Mouse (Mus musculus): ENCODE measurements at regions not wholly inside any gene's neighbourhood (a gene's known extent, or its start where the extent isn't known, plus 50 kb on each side); places are given as distances from the start of the nearest gene placed in this dataset.

- no peak overlapping the region for H3K4me3 ChIP-seq (ENCODE audit: insufficient read depth, low read depth, low read length)
- no peaks in the 10 kb centered on the region for H3K4me1 ChIP-seq (ENCODE audit: control insufficient read depth, insufficient read depth, low read length)
- TF ChIP-seq CTCF (IDR thresholded peaks at IDR 0.05; ENCODE audit: insufficient read depth, low read depth, low read length): no peak
- TF ChIP-seq POLR2A (IDR thresholded peaks at IDR 0.05; ENCODE audit: insufficient read depth, low read depth, low read length): no peak
- WGBS: 85% methylated on average over 1 of the region's 1 CpGs
- H3K27ac ChIP-seq (ENCODE audit: insufficient read depth, low read depth, low read length): no peak overlapping the region
Measured at GRCm38 (mm10) chr8:60728339-60728738, 95.7 kb downstream of the Mfap3l start.

GRCm38 (mm10) chr8:60732545-60732944, 99.9 kb downstream of the Mfap3l start:
- WGBS: 96% methylated on average over 2 of the region's 2 CpGs
- no peak overlapping the region for H3K27ac ChIP-seq (ENCODE audit: insufficient read depth, low read depth, low read length)

GRCm38 (mm10) chr8:60735961-60736360, 103.3 kb downstream of the Mfap3l start:
- no peak overlapping the region for H3K4me3 ChIP-seq (ENCODE audit: insufficient read depth, low read depth, low read length)

More at GRCm38 (mm10) chr8:60732545-60732944, 99.9 kb downstream of the Mfap3l start:
- no peak for TF ChIP-seq CTCF (IDR thresholded peaks at IDR 0.05; ENCODE audit: insufficient read depth, low read depth, low read length)
- no peak for TF ChIP-seq POLR2A (IDR thresholded peaks at IDR 0.05; ENCODE audit: insufficient read depth, low read depth, low read length)
- Histone ChIP-seq H3K4me1 (ENCODE audit: control insufficient read depth, insufficient read depth, low read length) (no peaks in the 10 kb centered on the region), H3K4me3 (ENCODE audit: insufficient read depth, low read depth, low read length) (no peak overlapping the region)

GRCm38 (mm10) chr8:60736401-60736800, 103.8 kb downstream of the Mfap3l start:
- H3K4me1 ChIP-seq (ENCODE audit: control insufficient read depth, insufficient read depth, low read length): no peaks in the 10 kb centered on the region
- no peak for TF ChIP-seq CTCF (IDR thresholded peaks at IDR 0.05; ENCODE audit: insufficient read depth, low read depth, low read length)
- no peak for TF ChIP-seq POLR2A (IDR thresholded peaks at IDR 0.05; ENCODE audit: insufficient read depth, low read depth, low read length)
- WGBS: 93% methylated on average over 9 of the region's 9 CpGs
- H3K4me3 ChIP-seq (ENCODE audit: insufficient read depth, low read depth, low read length): no peak overlapping the region
- no peak overlapping the region for H3K27ac ChIP-seq (ENCODE audit: insufficient read depth, low read depth, low read length)

More at GRCm38 (mm10) chr8:60735961-60736360, 103.3 kb downstream of the Mfap3l start:
- Histone ChIP-seq H3K27ac (ENCODE audit: insufficient read depth, low read depth, low read length) (no peak overlapping the region), H3K4me1 (ENCODE audit: control insufficient read depth, insufficient read depth, low read length) (no peaks in the 10 kb centered on the region)
- WGBS: 72% methylated on average over 3 of the region's 3 CpGs
- TF ChIP-seq POLR2A (IDR thresholded peaks at IDR 0.05; ENCODE audit: insufficient read depth, low read depth, low read length): no peak
- TF ChIP-seq CTCF (IDR thresholded peaks at IDR 0.05; ENCODE audit: insufficient read depth, low read depth, low read length): no peak

GRCm38 (mm10) chr8:60736913-60737312, 104.3 kb downstream of the Mfap3l start:
- TF ChIP-seq CTCF (IDR thresholded peaks at IDR 0.05; ENCODE audit: insufficient read depth, low read depth, low read length) (no peak), POLR2A (IDR thresholded peaks at IDR 0.05; ENCODE audit: insufficient read depth, low read depth, low read length) (no peak)
- WGBS: 70% methylated on average over 2 of the region's 2 CpGs
- Histone ChIP-seq H3K27ac (ENCODE audit: insufficient read depth, low read depth, low read length) (no peak overlapping the region), H3K4me3 (ENCODE audit: insufficient read depth, low read depth, low read length) (no peak overlapping the region), H3K4me1 (ENCODE audit: control insufficient read depth, insufficient read depth, low read length) (no peaks in the 10 kb centered on the region)

GRCm38 (mm10) chr8:60737616-60738015, 105.0 kb downstream of the Mfap3l start:
- no peak overlapping the region for H3K27ac ChIP-seq (ENCODE audit: insufficient read depth, low read depth, low read length)
- no peak for TF ChIP-seq CTCF (IDR thresholded peaks at IDR 0.05; ENCODE audit: insufficient read depth, low read depth, low read length)
- TF ChIP-seq POLR2A (IDR thresholded peaks at IDR 0.05; ENCODE audit: insufficient read depth, low read depth, low read length): no peak
- WGBS: 97% methylated on average over 1 of the region's 1 CpGs
- no peak overlapping the region for H3K4me3 ChIP-seq (ENCODE audit: insufficient read depth, low read depth, low read length)
- no peaks in the 10 kb centered on the region for H3K4me1 ChIP-seq (ENCODE audit: control insufficient read depth, insufficient read depth, low read length)

GRCm38 (mm10) chr8:60745877-60746276, 113.2 kb downstream of the Mfap3l start:
- no peak overlapping the region for H3K4me3 ChIP-seq (ENCODE audit: insufficient read depth, low read depth, low read length)
- no peaks in the 10 kb centered on the region for H3K4me1 ChIP-seq (ENCODE audit: control insufficient read depth, insufficient read depth, low read length)
- 93% methylated on average over 2 of the region's 2 CpGs for WGBS
- TF ChIP-seq POLR2A (IDR thresholded peaks at IDR 0.05; ENCODE audit: insufficient read depth, low read depth, low read length) (no peak), CTCF (IDR thresholded peaks at IDR 0.05; ENCODE audit: insufficient read depth, low read depth, low read length) (no peak)
- no peak overlapping the region for H3K27ac ChIP-seq (ENCODE audit: insufficient read depth, low read depth, low read length)

- WGBS: 12% methylated on average over 3 of the region's 3 CpGs
- H3K4me3 ChIP-seq (ENCODE audit: insufficient read depth, low read depth, low read length): no peak overlapping the region
- H3K27ac ChIP-seq (ENCODE audit: insufficient read depth, low read depth, low read length): no peak overlapping the region
- TF ChIP-seq POLR2A (IDR thresholded peaks at IDR 0.05; ENCODE audit: insufficient read depth, low read depth, low read length): no peak
- no peak for TF ChIP-seq CTCF (IDR thresholded peaks at IDR 0.05; ENCODE audit: insufficient read depth, low read depth, low read length)
- no peaks in the 10 kb centered on the region for H3K4me1 ChIP-seq (ENCODE audit: control insufficient read depth, insufficient read depth, low read length)
Measured at GRCm38 (mm10) chr8:60746486-60746885, 113.9 kb downstream of the Mfap3l start.

GRCm38 (mm10) chr8:60755704-60756415, 123.2 kb downstream of the Mfap3l start:
- TF ChIP-seq CTCF (IDR thresholded peaks at IDR 0.05; ENCODE audit: insufficient read depth, low read depth, low read length): no peak
- TF ChIP-seq POLR2A (IDR thresholded peaks at IDR 0.05; ENCODE audit: insufficient read depth, low read depth, low read length): no peak
- Histone ChIP-seq H3K27ac (ENCODE audit: insufficient read depth, low read depth, low read length) (no peak overlapping the region), H3K4me3 (ENCODE audit: insufficient read depth, low read depth, low read length) (no peak overlapping the region), H3K4me1 (ENCODE audit: control insufficient read depth, insufficient read depth, low read length) (no peaks in the 10 kb centered on the region)
- 68% methylated on average over 18 of the region's 18 CpGs for WGBS
